Mouse (Mus musculus) heart, embryonic 14.5 days (tissue): ENCODE measurements around the gene Nos1. TPM values are rescaled to one million over a fixed set of nuclear protein-coding genes. Genes with fewer than 3 reads are reported as not detected.

Experiments used
- polyA plus RNA-seq: library from polyadenylated mRNA; unstranded; fragments of >200 nt; fragmentation: Nextera tagmentation; extraction: Ambion mirVana; gene quantifications from 2 replicates; pipeline ENCODE4 v1.2.1, GENCODE M21; 2014

The Nos1 gene
- polyA plus RNA-seq, 1 experiment from 2014 or later: 0.04 TPM

Other genes with a start within 250 kb of the Nos1 start
- gene Fbxo21, start 195.7 kb downstream of the Nos1 start, polyA plus RNA-seq: 53.8 and 54.0 TPM in 2 replicates
- 14.5 and 16.3 TPM in 2 replicates for gene Tesc, start 246.7 kb downstream of the Nos1 start, polyA plus RNA-seq